Mouse (Mus musculus) cerebellum, adult 9-10 months (tissue): ENCODE measurements around the gene Oxct2a.
"Not testable (repeated sequence)": the region's sequence is repeated elsewhere in the genome, so short reads cannot be mapped to it uniquely, and the experiment has no call there.

Experiments used
- DNase-seq: peaks from one replicate; pipeline ENCODE4 v3.0.0; 2022

The Oxct2a gene

GRCm38 (mm10) chr4:123323534-123323933, at the start of gene Oxct2a:
Oxct2a (minus strand) TSS chr4:123323634.
- no peak for DNase-seq

- DNase-seq: no peak
Measured at GRCm38 (mm10) chr4:123363555-123363954, 40.1 kb upstream of the Oxct2a start.

GRCm38 (mm10) chr4:123360771-123361170, 37.3 kb upstream of the Oxct2a start:
- no peak for DNase-seq

- no peak for DNase-seq
Measured at GRCm38 (mm10) chr4:123358613-123359012, 35.2 kb upstream of the Oxct2a start.

- no peak for DNase-seq
Measured at GRCm38 (mm10) chr4:123355941-123356340, 32.5 kb upstream of the Oxct2a start.

GRCm38 (mm10) chr4:123353271-123353877, 29.9 kb upstream of the Oxct2a start:
- DNase-seq: no peak

- no peak for DNase-seq
Measured at GRCm38 (mm10) chr4:123343471-123343789, 20.0 kb upstream of the Oxct2a start.

GRCm38 (mm10) chr4:123342642-123343470, 19.4 kb upstream of the Oxct2a start, which contains the start of gene Bmp8a:
Bmp8a (minus strand) TSS chr4:123343252.
- DNase-seq: peak; percentile 14

- no peak for DNase-seq
Measured at GRCm38 (mm10) chr4:123342091-123342641, 18.7 kb upstream of the Oxct2a start.

- DNase-seq: no peak
Measured at GRCm38 (mm10) chr4:123340232-123340631, 16.8 kb upstream of the Oxct2a start.

- no peak for DNase-seq
Measured at GRCm38 (mm10) chr4:123337693-123338092, 14.3 kb upstream of the Oxct2a start.

GRCm38 (mm10) chr4:123335796-123336585, 12.6 kb upstream of the Oxct2a start:
- DNase-seq: no peak

GRCm38 (mm10) chr4:123335244-123335643, 11.8 kb upstream of the Oxct2a start:
- DNase-seq: not testable (repeated sequence)

- no peak for DNase-seq
Measured at GRCm38 (mm10) chr4:123334177-123334576, 10.7 kb upstream of the Oxct2a start.

- DNase-seq: no peak
Measured at GRCm38 (mm10) chr4:123333151-123333550, 9.7 kb upstream of the Oxct2a start.

GRCm38 (mm10) chr4:123331961-123332360, 8.5 kb upstream of the Oxct2a start:
- DNase-seq: not testable (repeated sequence)

- DNase-seq: no peak
Measured at GRCm38 (mm10) chr4:123331326-123331725, 7.9 kb upstream of the Oxct2a start.

- peak; percentile 22 for DNase-seq
Measured at GRCm38 (mm10) chr4:123328946-123329345, 5.5 kb upstream of the Oxct2a start.

GRCm38 (mm10) chr4:123327630-123328029, 4.2 kb upstream of the Oxct2a start:
- DNase-seq: no peak

- DNase-seq: no peak
Measured at GRCm38 (mm10) chr4:123326087-123326486, 2.7 kb upstream of the Oxct2a start.

GRCm38 (mm10) chr4:123322910-123323309, 524 bp downstream of the Oxct2a start:
- not testable (repeated sequence) for DNase-seq

- DNase-seq: no peak
Measured at GRCm38 (mm10) chr4:123314497-123314896, 8.9 kb downstream of the Oxct2a start.

- no peak for DNase-seq
Measured at GRCm38 (mm10) chr4:123313010-123313409, 10.4 kb downstream of the Oxct2a start.
